Mouse (Mus musculus) MEL (cell line): Measurements from ENCODE around the gene Ripor2. TPM values are rescaled to one million over a fixed set of nuclear protein-coding genes. Genes with fewer than 3 reads are reported as not detected.

ENCODE experiments used
- DNase-seq: peaks from one replicate; pipeline ENCODE4 v3.0.0; 2011; ENCODE audit warnings: low read depth, low spot score
- H3K27ac ChIP-seq: 2 replicates; pipeline ENCODE4 v1.5.1; 2012; ENCODE audit warnings: low read depth, mild to moderate bottlenecking, control low read depth, low read length, moderate library complexity; ENCODE audit not compliant: control insufficient read depth
- H3K27me3 ChIP-seq, 2 experiments: fragments of 150-350 bp in 1 of 2; sonication (generic) in 1 of 2; 2 replicates each; pipeline ENCODE4 v1.6.1; 2012; ENCODE audit warnings: low read length in 2 of 2, mild to moderate bottlenecking in 2 of 2, improper control_type of control experiment in 1 of 2, moderate library complexity in 1 of 2; ENCODE audit not compliant: insufficient read depth in 2 of 2, control insufficient read depth in 1 of 2
- H3K36me3 ChIP-seq, 2 experiments: 2 replicates each; pipeline ENCODE4 v1.6.1; 2012 to 2014; ENCODE audit warnings: low read length in 2 of 2, improper control_type of control experiment in 1 of 2, inconsistent platforms in 1 of 2, mild to moderate bottlenecking in 1 of 2; ENCODE audit not compliant: insufficient read depth in 2 of 2, control insufficient read depth in 1 of 2
- H3K4me1 ChIP-seq, 2 experiments: fragments of 150-350 bp in 1 of 2; sonication (generic) in 1 of 2; 2 replicates each; pipeline ENCODE4 v1.6.1; 2012; ENCODE audit warnings: low read length in 2 of 2, improper control_type of control experiment in 1 of 2, mild to moderate bottlenecking in 1 of 2; ENCODE audit not compliant: insufficient read depth in 2 of 2, control insufficient read depth in 1 of 2
- H3K4me3 ChIP-seq, 2 experiments: fragments of 150-350 bp in 1 of 2; sonication (generic) in 1 of 2; 2 replicates each; pipeline ENCODE4 v1.5.1; 2012; ENCODE audit warnings: low read depth in 2 of 2, low read length in 2 of 2, mild to moderate bottlenecking in 2 of 2, moderate library complexity in 2 of 2, control low read depth in 1 of 2, improper control_type of control experiment in 1 of 2; ENCODE audit not compliant: control insufficient read depth in 1 of 2, insufficient read depth in 1 of 2
- H3K79me2 ChIP-seq: 2 replicates; pipeline ENCODE4 v1.6.1; 2012; ENCODE audit warnings: mild to moderate bottlenecking, low read length, moderate library complexity; ENCODE audit not compliant: control insufficient read depth, poor library complexity, insufficient read depth
- H3K9ac ChIP-seq: 2 replicates; pipeline ENCODE4 v1.6.1; 2012; ENCODE audit warnings: low read depth, mild to moderate bottlenecking, control low read depth, low read length, moderate library complexity; ENCODE audit not compliant: control insufficient read depth, poor library complexity, severe bottlenecking
- H3K9me3 ChIP-seq: fragments of 150-350 bp; sonication (generic); replicated peaks from 2 replicates; pipeline ENCODE4 v1.6.1; 2012; ENCODE audit warnings: mild to moderate bottlenecking, low read length, improper control_type of control experiment, moderate library complexity; ENCODE audit not compliant: insufficient read depth
- BHLHE40 ChIP-seq: IDR thresholded peaks from 2 replicates; pipeline ENCODE4 v1.6.1; 2012; ENCODE audit warnings: low read depth, mild to moderate bottlenecking, inconsistent platforms, low read length, improper control_type of control experiment, borderline replicate concordance
- CTCF ChIP-seq, 3 experiments: IDR thresholded peaks in 2 of 3; conservative IDR thresholded peaks in 1 of 3; 2 replicates each; pipeline ENCODE4 v1.5.1; 2011 to 2012; ENCODE audit warnings: low read length in 3 of 3, low read depth in 2 of 3, mild to moderate bottlenecking in 2 of 3, improper control_type of control experiment in 1 of 3, inconsistent platforms in 1 of 3, mixed read lengths in 1 of 3, moderate library complexity in 1 of 3; ENCODE audit not compliant: control insufficient read depth in 1 of 3, insufficient read depth in 1 of 3, poor library complexity in 1 of 3, severe bottlenecking in 1 of 3
- ELF1 ChIP-seq: IDR thresholded peaks from 2 replicates; pipeline ENCODE4 v1.6.1; 2014; ENCODE audit warnings: low read depth, mild to moderate bottlenecking, inconsistent platforms, low read length, improper control_type of control experiment, moderate library complexity
- GABPA ChIP-seq: IDR thresholded peaks from 2 replicates; pipeline ENCODE4 v1.6.1; 2012; ENCODE audit warnings: low read depth, mild to moderate bottlenecking, inconsistent platforms, low read length, improper control_type of control experiment, moderate library complexity
- HCFC1 ChIP-seq: IDR thresholded peaks from 2 replicates; pipeline ENCODE4 v1.6.1; 2012; ENCODE audit warnings: low read depth, mild to moderate bottlenecking, inconsistent platforms, low read length, improper control_type of control experiment, moderate library complexity
- JUND ChIP-seq: IDR thresholded peaks from 2 replicates; pipeline ENCODE4 v1.6.1; 2011; ENCODE audit warnings: low read depth, mild to moderate bottlenecking, improper control_type of control experiment, low read length
- KAT2A ChIP-seq: conservative IDR thresholded peaks from 2 replicates; pipeline ENCODE4 v1.6.1; 2012; ENCODE audit warnings: low read depth, low read length, improper control_type of control experiment, inconsistent platforms
- MAFK ChIP-seq: IDR thresholded peaks from 2 replicates; pipeline ENCODE4 v1.6.1; 2011; ENCODE audit warnings: low read depth, mild to moderate bottlenecking, low read length, improper control_type of control experiment, borderline replicate concordance
- MAX ChIP-seq: IDR thresholded peaks from 2 replicates; pipeline ENCODE4 v1.6.1; 2011; ENCODE audit warnings: low read length, improper control_type of control experiment
- MAZ ChIP-seq: IDR thresholded peaks from 2 replicates; pipeline ENCODE4 v1.6.1; 2012; ENCODE audit warnings: low read depth, mild to moderate bottlenecking, inconsistent platforms, low read length, improper control_type of control experiment
- MYB ChIP-seq: IDR thresholded peaks from 2 replicates; pipeline ENCODE4 v1.6.1; 2011; ENCODE audit warnings: mild to moderate bottlenecking, low read depth, low read length, improper control_type of control experiment
- NRF1 ChIP-seq: IDR thresholded peaks from 2 replicates; pipeline ENCODE4 v1.6.1; 2014; ENCODE audit warnings: low read depth, mild to moderate bottlenecking, inconsistent platforms, low read length, improper control_type of control experiment, moderate library complexity; ENCODE audit not compliant: poor library complexity, insufficient read depth, severe bottlenecking
- POLR2AphosphoS2 ChIP-seq: IDR thresholded peaks from 2 replicates; pipeline ENCODE4 v1.6.1; 2011; ENCODE audit warnings: low read length, improper control_type of control experiment
- RCOR1 ChIP-seq: IDR thresholded peaks from 2 replicates; pipeline ENCODE4 v1.6.1; 2012; ENCODE audit warnings: low read depth, mild to moderate bottlenecking, inconsistent platforms, low read length, improper control_type of control experiment
- SIN3A ChIP-seq: IDR thresholded peaks from 2 replicates; pipeline ENCODE4 v1.6.1; 2012; ENCODE audit warnings: low read length, improper control_type of control experiment, inconsistent platforms
- SMC3 ChIP-seq: IDR thresholded peaks from 2 replicates; pipeline ENCODE4 v1.6.1; 2011; ENCODE audit warnings: low read depth, low read length, improper control_type of control experiment
- TBP ChIP-seq: IDR thresholded peaks from 2 replicates; pipeline ENCODE4 v1.8.0; 2011; ENCODE audit warnings: low read depth, low read length, improper control_type of control experiment
- TCF12 ChIP-seq: IDR thresholded peaks from 2 replicates; pipeline ENCODE4 v1.6.1; 2014; ENCODE audit warnings: low read depth, mild to moderate bottlenecking, inconsistent platforms, low read length, improper control_type of control experiment, moderate library complexity
- UBTF ChIP-seq: IDR thresholded peaks from 2 replicates; pipeline ENCODE4 v1.6.1; 2012; ENCODE audit warnings: low read depth, mild to moderate bottlenecking, inconsistent platforms, low read length, improper control_type of control experiment, moderate library complexity, borderline replicate concordance; ENCODE audit not compliant: insufficient read depth
- USF1 ChIP-seq: IDR thresholded peaks from 2 replicates; pipeline ENCODE4 v1.6.1; 2014; ENCODE audit warnings: low read depth, mild to moderate bottlenecking, inconsistent platforms, low read length, improper control_type of control experiment, moderate library complexity
- USF2 ChIP-seq, 2 experiments: IDR thresholded peaks; 2 replicates each; pipeline ENCODE4 v1.6.1; 2011 to 2012; ENCODE audit warnings: improper control_type of control experiment in 2 of 2, low read length in 2 of 2, borderline replicate concordance in 1 of 2, inconsistent platforms in 1 of 2, low read depth in 1 of 2, mild to moderate bottlenecking in 1 of 2; ENCODE audit not compliant: insufficient read depth in 1 of 2
- ZKSCAN1 ChIP-seq: IDR thresholded peaks from 2 replicates; pipeline ENCODE4 v1.6.1; 2012; ENCODE audit warnings: low read depth, mild to moderate bottlenecking, inconsistent platforms, low read length, improper control_type of control experiment, moderate library complexity
- ZNF384 ChIP-seq: IDR thresholded peaks from 2 replicates; pipeline ENCODE4 v1.6.1; 2012; ENCODE audit warnings: low read depth, mild to moderate bottlenecking, inconsistent platforms, low read length, improper control_type of control experiment
- polyA plus RNA-seq, 2 experiments: library from polyadenylated mRNA; stranded (reverse) in 1 of 2; unstranded in 1 of 2; fragments of >175 nt in 1 of 2; fragments of >200 nt in 1 of 2; gene quantifications; 2 replicates each; pipeline versions ENCODE4 v1.2.1 to v1.2.4; 2012; ENCODE audit warnings: low replicate concordance in 2 of 2, low read depth in 1 of 2; ENCODE audit not compliant: insufficient read length in 2 of 2, insufficient read depth in 1 of 2, missing spikeins in 1 of 2
- total RNA-seq: library from RNA; depleted of rRNA; stranded (reverse); fragments of 300-350 nt; gene quantifications from 2 replicates; pipeline ENCODE4 v1.2.3, GENCODE M21; 2012

Ripor2 gene
- total and polyA plus RNA-seq, 3 experiments = 13.5 to 18.5 TPM; not detected in 1

GRCm38 (mm10) chr13:24670676-24671075 lies 88.7 kb downstream of the Ripor2 start:
- Histone ChIP-seq H3K9me3 (no peaks in the 10 kb centered on the region), H3K36me3 (peaks cover 0 to 5% of the 10 kb centered on the region in 2 experiments; a peak in 2 of 4 replicates), H3K9ac (no peak overlapping the region), H3K27ac (no peak overlapping the region), H3K4me3 (no peak overlapping the region), H3K79me2 (no peaks in the 10 kb centered on the region), H3K27me3 (no peaks in the 10 kb centered on the region), H3K4me1 (no peaks in the 10 kb centered on the region)
- no peak for DNase-seq
- no peak for TF ChIP-seq BHLHE40
- no peak for TF ChIP-seq ZNF384
- TF ChIP-seq NRF1 = no peak
- TF ChIP-seq SMC3 = no peak
- no peak for TF ChIP-seq JUND
- TF ChIP-seq UBTF = no peak
- no peak for TF ChIP-seq USF1
- no peak for TF ChIP-seq RCOR1
- TF ChIP-seq MYB = no peak
- no peak for TF ChIP-seq TCF12
- no peak for TF ChIP-seq ZKSCAN1
- no peak for TF ChIP-seq KAT2A
- TF ChIP-seq ELF1 = no peak
- TF ChIP-seq SIN3A = no peak

- Histone ChIP-seq H3K36me3 (peaks cover 4 to 21% of the 10 kb centered on the region in 2 experiments), H3K27me3 (no peaks in the 10 kb centered on the region), H3K4me1 (peaks cover 16 to 20% of the 10 kb centered on the region in 2 experiments), H3K79me2 (no peaks in the 10 kb centered on the region), H3K4me3 (no peak overlapping the region), H3K27ac (no peak overlapping the region), H3K9me3 (no peaks in the 10 kb centered on the region)
- DNase-seq = no peak
- TF ChIP-seq UBTF (no peak), MAX (no peak), GABPA (no peak), ELF1 (no peak), TCF12 (no peak), MAFK (no peak), HCFC1 (no peak), POLR2AphosphoS2 (no peak), SIN3A (no peak), MAZ (no peak), SMC3 (no peak), CTCF (IDR thresholded peaks at IDR 0.05 in 2 of 3, conservative IDR thresholded peaks at IDR 0.05 in 1 of 3; ENCODE audit: control insufficient read depth in 1 of 3, insufficient read depth in 1 of 3, low read depth in 2 of 3, low read length in 3 of 3, poor library complexity in 1 of 3, severe bottlenecking in 1 of 3) (no peak), USF2 (IDR thresholded peaks at IDR 0.05; ENCODE audit: borderline replicate concordance in 1 of 2, insufficient read depth in 1 of 2, low read depth in 1 of 2, low read length in 2 of 2) (no peak), RCOR1 (no peak), TBP (no peak)
- TF ChIP-seq, all 39 proteins: peak for 0
- no peak overlapping the region for H3K9ac ChIP-seq
Observed at GRCm38 (mm10) chr13:24679027-24679680, 97.2 kb downstream of the Ripor2 start.
